Mouse (Mus musculus) lung, postnatal 0 days (tissue): ENCODE results near the gene Mtg2.

Source experiments
- CTCF ChIP-seq: IDR thresholded peaks from 2 replicates; pipeline ENCODE4 v1.5.1; 2016; ENCODE audit warnings: antibody characterized with exemption, mild to moderate bottlenecking
- EP300 ChIP-seq: IDR thresholded peaks from 2 replicates; pipeline ENCODE4 v1.6.1; 2016; ENCODE audit warnings: antibody characterized with exemption, mild to moderate bottlenecking, control low read depth

DNA sequence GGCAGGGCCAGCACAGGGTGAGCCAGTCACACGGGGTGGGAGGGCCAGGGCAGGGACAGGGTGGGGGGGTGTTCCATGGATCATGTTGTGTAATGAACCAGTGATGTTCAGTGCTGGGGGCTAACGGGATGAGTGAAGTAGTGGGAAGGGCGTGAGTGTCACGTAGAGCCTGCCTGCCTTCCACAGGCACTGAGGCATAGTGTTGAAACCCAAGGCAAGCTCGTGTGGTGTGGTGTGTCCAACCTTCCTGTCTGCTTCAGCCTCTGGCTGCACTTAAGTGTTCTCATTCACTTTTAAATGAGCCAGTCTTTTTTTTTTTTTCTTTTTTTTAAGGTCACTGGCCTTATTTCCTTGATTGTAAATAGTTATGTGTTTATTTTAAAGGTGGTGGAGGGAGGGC is 35.6 kb upstream of the Mtg2 start:
- TF ChIP-seq CTCF (no peak), EP300 (no peak)
